Comparison of ENCODE assay signal across 11 mouse cellular contexts in genomic region chr1:177248638-177249037, GRCm38 (mm10). TPM values are rescaled to one million over a fixed set of nuclear protein-coding genes. Genes with fewer than 3 reads are reported as not detected.
DNase-seq lines count a peak whose midpoint lies in the region; ATAC-seq lines count a peak whose summit lies in the region.
"Had no signal": no experiment of that assay in that cellular context is flagged by ENCODE, and none has a peak within 500 bp of the region (broad histone marks: within the 10 kb centered on the region; RNA-seq: fewer than 3 reads in every experiment).

No protein-coding gene starts in this region.

- WGBS in forebrain, embryonic 13.5 days: 61% methylated on average over 4 of the region's 4 CpGs
- WGBS in forebrain, embryonic 15.5 days: 50% methylated on average over 4 of the region's 4 CpGs
- 51% methylated on average over 4 of the region's 4 CpGs for WGBS in lung, embryonic 16.5 days

- H3K27ac ChIP-seq in forebrain, embryonic 13.5 days: no peak overlapping the region
- no peak overlapping the region for H3K27ac ChIP-seq in forebrain, embryonic 15.5 days (replicated peaks)
- peak overlapping the region; percentile 36; the same call in 1 of the 2 replicates for H3K27ac ChIP-seq in lung, embryonic 16.5 days (ENCODE audit: low read length)
- H3K27ac ChIP-seq: embryonic facial prominence, embryonic 10.5 days; liver, embryonic 13.5 days had no signal

- no peaks in the 10 kb centered on the region for H3K9me3 ChIP-seq in forebrain, embryonic 13.5 days (replicated peaks)
- no peaks in the 10 kb centered on the region for H3K9me3 ChIP-seq in forebrain, embryonic 15.5 days
- no peaks in the 10 kb centered on the region for H3K9me3 ChIP-seq in lung, embryonic 16.5 days (ENCODE audit: control insufficient read depth, low read length)
- H3K9me3 ChIP-seq: embryonic facial prominence, embryonic 10.5 days; liver, embryonic 13.5 days had no signal

- H3K36me3 ChIP-seq in forebrain, embryonic 13.5 days (ENCODE audit: poor library complexity, severe bottlenecking): peaks cover 12% of the 10 kb centered on the region
- H3K36me3 ChIP-seq in forebrain, embryonic 15.5 days: peaks cover 6% of the 10 kb centered on the region; the same call in 1 of the 2 replicates
- H3K36me3 ChIP-seq in lung, embryonic 16.5 days (ENCODE audit: control insufficient read depth, insufficient read depth, low read length): no peaks in the 10 kb centered on the region
- H3K36me3 ChIP-seq: liver, embryonic 13.5 days had no signal

- H3K4me2 ChIP-seq in forebrain, embryonic 13.5 days: no peak overlapping the region
- no peak overlapping the region for H3K4me2 ChIP-seq in forebrain, embryonic 15.5 days (replicated peaks)
- H3K4me2 ChIP-seq in lung, embryonic 16.5 days (ENCODE audit: low read depth, low read length): no peak overlapping the region
- H3K4me2 ChIP-seq: liver, embryonic 13.5 days had no signal

- H3K4me1 ChIP-seq in forebrain, embryonic 13.5 days: peaks cover 8% of the 10 kb centered on the region
- H3K4me1 ChIP-seq in forebrain, embryonic 15.5 days: peaks cover 13% of the 10 kb centered on the region
- H3K4me1 ChIP-seq in lung, embryonic 16.5 days (replicated peaks; ENCODE audit: control insufficient read depth, insufficient read depth, low read length): peaks cover 4% of the 10 kb centered on the region; the same call in 1 of the 2 replicates
- H3K4me1 ChIP-seq: liver, embryonic 13.5 days had no signal

- no peak for DNase-seq in lung, postnatal 14 days
- DNase-seq in ovary, postnatal 10 days (ENCODE audit: low spot score): no peak
- DNase-seq in gastrocnemius, postnatal 10 days: no peak
- DNase-seq: kidney, adult 2 months; liver, embryonic 13.5 days had no signal

- no peak overlapping the region for H3K4me3 ChIP-seq in forebrain, embryonic 13.5 days
- no peak overlapping the region for H3K4me3 ChIP-seq in forebrain, embryonic 15.5 days
- H3K4me3 ChIP-seq in lung, embryonic 16.5 days (ENCODE audit: low read length): no peak overlapping the region
- H3K4me3 ChIP-seq: embryonic facial prominence, embryonic 10.5 days; liver, embryonic 13.5 days had no signal

- H3K27me3 ChIP-seq in forebrain, embryonic 13.5 days: no peaks in the 10 kb centered on the region
- no peaks in the 10 kb centered on the region for H3K27me3 ChIP-seq in forebrain, embryonic 15.5 days
- H3K27me3 ChIP-seq in lung, embryonic 16.5 days (ENCODE audit: control insufficient read depth, insufficient read depth, low read depth, low read length): no peaks in the 10 kb centered on the region
- H3K27me3 ChIP-seq: liver, embryonic 13.5 days had no signal

- H3K9ac ChIP-seq in forebrain, embryonic 13.5 days: peak overlapping the region; percentile 43; the same call in 1 of the 2 replicates
- no peak overlapping the region for H3K9ac ChIP-seq in forebrain, embryonic 15.5 days (replicated peaks)
- H3K9ac ChIP-seq in lung, embryonic 16.5 days (ENCODE audit: low read length): no peak overlapping the region
- H3K9ac ChIP-seq: liver, embryonic 13.5 days had no signal

- no peak for ATAC-seq in forebrain, embryonic 13.5 days
- no peak for ATAC-seq in forebrain, embryonic 15.5 days (replicated peaks)
- no peak for ATAC-seq in lung, embryonic 16.5 days (ENCODE audit: low read depth)
- peak; percentile 58 for ATAC-seq in activated CD4-positive, CD25-positive, alpha-beta regulatory T cell, adult 4 months
- ATAC-seq in megakaryocyte, adult 5-6 weeks (ENCODE audit: poor library complexity, severe bottlenecking): peak; percentile 38; the same call in 1 of the 2 replicates

RNA-seq across cellular contexts. Expression of gene Akt3, which starts 9.4 kb away (rescaled TPM):
- 24.8 and 25.1 TPM in 2 replicates for polyA plus RNA-seq in forebrain, embryonic 13.5 days (2015; fragmentation: Nextera tagmentation; extraction: Ambion mirVana)
- 37.3 and 38.8 TPM in 2 replicates for polyA plus RNA-seq in forebrain, embryonic 15.5 days (2015; fragmentation: Nextera tagmentation; extraction: Ambion mirVana)
- 4.1 and 5.1 TPM in 2 replicates for polyA plus RNA-seq in lung, embryonic 16.5 days (2015; fragmentation: Nextera tagmentation; extraction: Ambion mirVana)
- polyA plus RNA-seq in activated CD4-positive, CD25-positive, alpha-beta regulatory T cell, adult 4 months (2017; shearing (Covaris generic)): 1 to 10 TPM; 4.2 to 4.8 TPM
- 45.9 and 50.8 TPM in 2 replicates for total RNA-seq in megakaryocyte, adult 5-6 weeks (2015)
- total RNA-seq in megakaryocyte, adult 5-6 weeks (2017): 64.8 and 73.1 TPM in 2 replicates
- 10 to 100 TPM; 19.2 to 24.3 TPM for total RNA-seq in gastrocnemius, postnatal 10 days (2021)

Comparison
In these comparisons a context has a peak if more than half of its experiments do, and no peak if none do; other contexts are left out.
1. ATAC-seq: peak in activated CD4-positive, CD25-positive, alpha-beta regulatory T cell, adult 4 months (single experiment) and megakaryocyte, adult 5-6 weeks (single experiment); none in forebrain, embryonic 13.5 days (single experiment), forebrain, embryonic 15.5 days (single experiment) and lung, embryonic 16.5 days (single experiment).